Mouse (Mus musculus) embryonic facial prominence, embryonic 12.5 days (tissue): ENCODE measurements around the gene Irf2bp2. TPM values are rescaled to one million over a fixed set of nuclear protein-coding genes. Genes with fewer than 3 reads are reported as not detected.

Experiments used
- ATAC-seq: fragments of 200-750 bp; cut with Nextera tagmentation; 2 replicates; pipeline ENCODE4 v1.8.0; 2017; ENCODE audit not compliant: insufficient number of reproducible peaks, insufficient read depth, low FRiP score, low TSS enrichment
- H3K27ac ChIP-seq: fragments of 300-500 bp; sonication (generic); 2 replicates; pipeline ENCODE4 v1.5.1; 2016; ENCODE audit warnings: mild to moderate bottlenecking
- H3K27me3 ChIP-seq: fragments of 300-500 bp; sonication (generic); 2 replicates; pipeline ENCODE4 v1.6.1; 2016; ENCODE audit warnings: mild to moderate bottlenecking, moderate library complexity
- H3K36me3 ChIP-seq: fragments of 300-500 bp; sonication (generic); 2 replicates; pipeline ENCODE4 v1.6.1; 2016; ENCODE audit warnings: mild to moderate bottlenecking
- H3K4me1 ChIP-seq: fragments of 300-500 bp; sonication (generic); 2 replicates; pipeline ENCODE4 v1.6.1; 2016
- H3K4me2 ChIP-seq: fragments of 300-500 bp; sonication (generic); replicated peaks from 2 replicates; pipeline ENCODE4 v1.6.1; 2016; ENCODE audit warnings: mild to moderate bottlenecking, moderate library complexity
- H3K4me3 ChIP-seq: fragments of 300-500 bp; sonication (generic); 2 replicates; pipeline ENCODE4 v1.5.1; 2016; ENCODE audit warnings: mild to moderate bottlenecking
- H3K9ac ChIP-seq: fragments of 300-500 bp; sonication (generic); 2 replicates; pipeline ENCODE4 v1.6.1; 2016; ENCODE audit warnings: mild to moderate bottlenecking, moderate library complexity
- H3K9me3 ChIP-seq: fragments of 300-500 bp; sonication (generic); 2 replicates; pipeline ENCODE4 v1.6.1; 2016; ENCODE audit warnings: mild to moderate bottlenecking, moderate library complexity
- WGBS: fragments of 180-500 bp; shearing (Covaris S2); methylation state at CpG from one replicate; pipeline ENCODE4 v1.1.7; 2016; 5-methylcytosine and 5-hydroxymethylcytosine counted together
- polyA plus RNA-seq: library from polyadenylated mRNA; unstranded; fragments of >200 nt; fragmentation: Nextera tagmentation; extraction: Ambion mirVana; gene quantifications from 2 replicates; pipeline ENCODE4 v1.2.1, GENCODE M21; 2016

Irf2bp2 gene
- polyA plus RNA-seq, 1 experiment from 2014 or later = 12.0 TPM

DNA sequence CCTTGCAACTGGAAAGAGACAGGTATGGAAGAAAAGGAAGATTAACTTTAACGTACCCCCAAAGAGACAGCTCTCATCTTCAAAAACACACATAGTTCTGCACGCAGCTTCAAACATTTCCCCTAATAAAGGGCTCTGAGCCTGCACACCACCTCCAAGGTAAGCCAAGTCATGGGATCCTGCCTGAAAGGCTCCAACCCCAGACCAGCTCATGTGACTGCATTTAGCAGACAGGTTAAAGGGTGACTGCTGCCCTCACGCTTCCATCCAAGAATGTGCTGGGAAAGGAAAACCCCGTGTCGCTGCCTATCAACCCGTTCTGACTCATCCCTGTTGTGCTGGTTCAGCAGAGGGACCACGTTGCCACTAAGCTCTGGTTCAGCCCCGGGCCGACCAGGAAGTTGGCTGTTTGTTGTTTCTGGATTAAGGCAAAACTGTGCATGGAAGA is 1.9 kb downstream of the Irf2bp2 start:
- no peak for ATAC-seq
- WGBS = 0% methylated on average over 9 of the region's 9 CpGs

DNA sequence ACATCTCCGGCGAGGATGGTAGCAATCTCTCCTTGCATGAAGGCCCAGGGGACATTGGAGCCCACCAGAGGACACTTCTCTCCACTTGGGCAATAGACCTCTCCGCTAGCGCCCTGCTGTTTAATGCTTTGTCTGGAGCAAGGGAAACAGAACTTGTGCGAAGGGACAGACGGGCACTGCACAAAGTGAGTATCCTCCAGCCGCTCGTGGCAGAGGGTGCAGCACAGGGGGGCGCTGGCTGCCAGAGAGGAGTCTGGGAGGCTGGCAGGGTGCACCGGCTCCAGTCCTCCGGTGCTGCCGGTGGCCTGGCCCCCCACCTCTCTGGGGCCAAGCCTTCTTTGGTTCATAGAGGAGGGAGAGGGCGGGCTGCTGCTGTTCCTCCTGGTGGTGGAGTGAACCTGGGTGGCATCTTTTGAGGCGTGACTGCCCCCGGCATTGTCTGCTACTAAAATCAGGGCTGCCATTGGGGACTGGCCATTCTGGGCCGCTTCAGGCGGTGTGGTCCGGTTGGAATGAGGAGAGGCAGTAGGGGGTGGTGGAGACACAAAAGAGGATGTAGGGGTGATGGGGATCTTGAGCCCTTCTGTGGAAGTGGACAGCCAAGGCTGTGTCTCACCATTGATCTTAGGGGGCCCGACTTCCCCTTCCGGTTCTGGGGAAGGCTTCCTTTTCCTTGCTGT is 2.5 kb downstream of the Irf2bp2 start:
- H3K9ac ChIP-seq = peak overlapping the region; percentile 100
- H3K27ac ChIP-seq = peak overlapping the region; percentile 100
- WGBS = 2% methylated on average over 20 of the region's 20 CpGs
- peaks cover 53% of the 10 kb centered on the region for H3K4me1 ChIP-seq
- H3K4me2 ChIP-seq = peak overlapping the region; percentile 99
- H3K27me3 ChIP-seq = no peaks in the 10 kb centered on the region
- H3K36me3 ChIP-seq = peaks cover 18% of the 10 kb centered on the region; the same call in 1 of the 2 replicates
- H3K9me3 ChIP-seq = no peaks in the 10 kb centered on the region
- ATAC-seq = no peak
- H3K4me3 ChIP-seq = peak overlapping the region; percentile 100

More for the DNA sequence above, 1.9 kb downstream of the Irf2bp2 start:
- Histone ChIP-seq H3K4me1 (peaks cover 55% of the 10 kb centered on the region), H3K36me3 (peaks cover 14% of the 10 kb centered on the region; the same call in 1 of the 2 replicates), H3K9me3 (no peaks in the 10 kb centered on the region), H3K4me3 (peak overlapping the region; percentile 100), H3K9ac (peak overlapping the region; percentile 100), H3K27me3 (no peaks in the 10 kb centered on the region), H3K4me2 (peak overlapping the region; percentile 99), H3K27ac (peak overlapping the region; percentile 100)

GRCm38 (mm10) chr8:126590599-126590998 is 3.2 kb downstream of the Irf2bp2 start:
- Histone ChIP-seq H3K9me3 (no peaks in the 10 kb centered on the region), H3K27ac (no peak overlapping the region), H3K9ac (peak overlapping the region; percentile 100), H3K4me1 (peaks cover 53% of the 10 kb centered on the region), H3K4me3 (peak overlapping the region; percentile 100), H3K36me3 (peaks cover 18% of the 10 kb centered on the region; the same call in 1 of the 2 replicates), H3K4me2 (peak overlapping the region; percentile 99), H3K27me3 (no peaks in the 10 kb centered on the region)
- ATAC-seq = no peak
- 32% methylated on average over 4 of the region's 4 CpGs for WGBS

DNA sequence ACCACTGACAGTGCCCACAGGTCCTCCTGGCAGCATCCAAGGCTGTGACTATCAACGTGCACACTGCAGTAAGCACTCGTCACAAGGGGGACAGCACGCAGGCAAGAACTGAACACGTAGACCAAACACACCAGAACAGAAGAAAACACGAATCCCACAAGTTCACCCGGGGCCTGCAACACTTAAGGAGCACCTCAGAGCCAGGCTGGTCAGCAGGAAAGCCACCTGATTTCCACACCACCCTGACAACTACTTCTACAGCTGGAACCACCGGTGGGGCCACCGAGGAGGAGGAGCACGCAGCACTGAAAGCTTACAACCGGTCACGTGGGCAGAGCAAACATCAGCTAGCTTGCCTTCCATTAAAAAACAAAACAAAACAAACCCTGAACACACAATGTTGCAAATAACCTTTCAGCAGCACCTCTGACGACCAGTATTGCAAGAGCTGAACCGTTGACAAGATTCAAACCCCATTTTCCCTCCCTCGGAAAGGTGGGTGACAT is 3.7 kb downstream of the Irf2bp2 start:
- peak overlapping the region; percentile 99 for H3K4me2 ChIP-seq
- H3K27ac ChIP-seq = peak overlapping the region; percentile 77
- H3K36me3 ChIP-seq = peaks cover 18% of the 10 kb centered on the region; the same call in 1 of the 2 replicates
- WGBS = 17% methylated on average over 14 of the region's 14 CpGs
- H3K4me3 ChIP-seq = peak overlapping the region; percentile 100
- no peaks in the 10 kb centered on the region for H3K27me3 ChIP-seq
- peak overlapping the region; percentile 100 for H3K9ac ChIP-seq
- ATAC-seq = no peak
- peaks cover 53% of the 10 kb centered on the region for H3K4me1 ChIP-seq
- no peaks in the 10 kb centered on the region for H3K9me3 ChIP-seq

DNA sequence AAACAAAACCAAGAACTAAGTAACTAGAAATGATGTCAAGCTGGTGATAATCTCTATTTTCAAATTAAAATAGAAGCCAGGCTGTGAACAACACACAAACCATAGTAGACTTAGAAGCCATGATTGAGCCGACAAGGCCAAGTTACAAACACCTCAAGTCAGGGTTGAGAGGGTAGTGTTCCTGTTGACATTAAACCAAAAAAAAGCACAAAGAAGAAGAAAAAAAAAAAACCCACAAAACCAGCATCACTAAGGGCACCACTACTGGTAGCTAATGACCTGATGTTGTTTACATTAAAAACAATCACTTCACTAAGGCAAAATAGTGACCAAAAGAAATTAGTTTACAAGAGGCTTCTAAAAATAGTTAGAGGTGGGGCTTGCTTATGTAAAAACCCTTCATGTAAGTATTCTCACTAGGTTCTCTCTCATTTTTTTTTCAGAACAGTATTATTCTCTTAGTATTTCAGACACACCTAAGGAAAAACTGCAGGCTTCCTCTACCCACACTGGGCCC is 4.2 kb downstream of the Irf2bp2 start:
- H3K9me3 ChIP-seq = no peaks in the 10 kb centered on the region
- H3K36me3 ChIP-seq = peaks cover 18% of the 10 kb centered on the region; the same call in 1 of the 2 replicates
- ATAC-seq = no peak
- H3K4me3 ChIP-seq = peak overlapping the region; percentile 100
- H3K9ac ChIP-seq = peak overlapping the region; percentile 100
- peak overlapping the region; percentile 99 for H3K4me2 ChIP-seq
- H3K27me3 ChIP-seq = no peaks in the 10 kb centered on the region
- peak overlapping the region; percentile 77 for H3K27ac ChIP-seq
- H3K4me1 ChIP-seq = peaks cover 53% of the 10 kb centered on the region
- WGBS = 33% methylated on average over 1 of the region's 1 CpGs

- Histone ChIP-seq H3K4me2 (peak overlapping the region; percentile 99), H3K9me3 (no peaks in the 10 kb centered on the region), H3K36me3 (peaks cover 18% of the 10 kb centered on the region; the same call in 1 of the 2 replicates), H3K9ac (peak overlapping the region; percentile 46), H3K27me3 (no peaks in the 10 kb centered on the region), H3K4me3 (peak overlapping the region; percentile 100), H3K27ac (no peak overlapping the region), H3K4me1 (peaks cover 60% of the 10 kb centered on the region)
- 34% methylated on average over 11 of the region's 11 CpGs for WGBS
- no peak for ATAC-seq
These were observed 4.9 kb downstream of the Irf2bp2 start for GRCm38 (mm10) chr8:126588636-126589506.

GRCm38 (mm10) chr8:126587836-126588503 is 5.8 kb downstream of the Irf2bp2 start:
- no peaks in the 10 kb centered on the region for H3K27me3 ChIP-seq
- no peak overlapping the region for H3K27ac ChIP-seq
- H3K4me3 ChIP-seq = peak overlapping the region; percentile 100
- peaks cover 69% of the 10 kb centered on the region for H3K4me1 ChIP-seq
- H3K9me3 ChIP-seq = no peaks in the 10 kb centered on the region
- 63% methylated on average over 10 of the region's 10 CpGs for WGBS
- ATAC-seq = no peak
- H3K4me2 ChIP-seq = peak overlapping the region; percentile 99
- H3K9ac ChIP-seq = peak overlapping the region; percentile 41; the same call in 1 of the 2 replicates
- H3K36me3 ChIP-seq = peaks cover 18% of the 10 kb centered on the region; the same call in 1 of the 2 replicates

- 0 out of 2 replicates have a peak overlapping the region, but pooled peaks have one; percentile 23 for H3K27ac ChIP-seq
- no peaks in the 10 kb centered on the region for H3K27me3 ChIP-seq
- H3K9me3 ChIP-seq = no peaks in the 10 kb centered on the region
- H3K4me3 ChIP-seq = 0 out of 2 replicates have a peak overlapping the region, but pooled peaks have one; percentile 1
- 70% methylated on average over 10 of the region's 10 CpGs for WGBS
- peaks cover 70% of the 10 kb centered on the region for H3K4me1 ChIP-seq
- H3K36me3 ChIP-seq = peaks cover 18% of the 10 kb centered on the region; the same call in 1 of the 2 replicates
- ATAC-seq = no peak
- peak overlapping the region; percentile 26 for H3K4me2 ChIP-seq
- no peak overlapping the region for H3K9ac ChIP-seq
These were observed 6.9 kb downstream of the Irf2bp2 start for GRCm38 (mm10) chr8:126586599-126587577.

DNA sequence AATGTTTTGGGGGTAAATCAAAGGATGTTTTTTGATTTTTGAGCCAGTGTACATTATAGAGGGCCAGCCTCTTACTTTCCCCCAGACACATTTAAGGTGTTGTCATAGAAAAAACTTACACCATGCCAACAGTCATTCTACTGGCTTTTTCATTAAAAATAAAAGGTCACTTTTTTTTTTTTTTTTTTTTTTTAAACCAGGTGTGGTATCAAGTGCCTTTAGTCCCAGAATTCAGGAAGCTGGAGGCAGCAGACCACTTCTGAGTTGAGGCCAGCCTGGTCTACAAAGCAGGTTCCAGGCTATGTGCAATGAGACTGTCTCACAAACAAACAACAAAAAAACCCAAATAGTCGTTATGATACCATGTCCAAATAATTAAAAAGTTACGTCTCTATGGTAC is 7.7 kb downstream of the Irf2bp2 start:
- Histone ChIP-seq H3K9me3 (no peaks in the 10 kb centered on the region), H3K4me3 (no peak overlapping the region), H3K36me3 (peaks cover 19% of the 10 kb centered on the region; the same call in 1 of the 2 replicates), H3K9ac (no peak overlapping the region), H3K4me1 (peaks cover 65% of the 10 kb centered on the region), H3K4me2 (peak overlapping the region; percentile 13; the same call in 1 of the 2 replicates), H3K27me3 (no peaks in the 10 kb centered on the region), H3K27ac (0 out of 2 replicates have a peak overlapping the region, but pooled peaks have one; percentile 96)
- ATAC-seq = no peak
- WGBS = 78% methylated on average over 2 of the region's 2 CpGs

- no peaks in the 10 kb centered on the region for H3K27me3 ChIP-seq
- H3K4me2 ChIP-seq = peak overlapping the region; percentile 13; the same call in 1 of the 2 replicates
- no peaks in the 10 kb centered on the region for H3K9me3 ChIP-seq
- peak overlapping the region; percentile 96 for H3K27ac ChIP-seq
- WGBS = 66% methylated on average over 9 of the region's 9 CpGs
- H3K4me1 ChIP-seq = peaks cover 63% of the 10 kb centered on the region
- ATAC-seq = no peak
- no peak overlapping the region for H3K4me3 ChIP-seq
- H3K9ac ChIP-seq = no peak overlapping the region
- H3K36me3 ChIP-seq = peaks cover 17% of the 10 kb centered on the region; the same call in 1 of the 2 replicates
These were observed 8.2 kb downstream of the Irf2bp2 start for GRCm38 (mm10) chr8:126585561-126586031.
